Mouse (Mus musculus): ENCODE results near the gene Mmp3. TPM values are rescaled to one million over a fixed set of nuclear protein-coding genes. Genes with fewer than 3 reads are reported as not detected.

Mmp3 gene
- total RNA-seq (2023): not detected

DNA sequence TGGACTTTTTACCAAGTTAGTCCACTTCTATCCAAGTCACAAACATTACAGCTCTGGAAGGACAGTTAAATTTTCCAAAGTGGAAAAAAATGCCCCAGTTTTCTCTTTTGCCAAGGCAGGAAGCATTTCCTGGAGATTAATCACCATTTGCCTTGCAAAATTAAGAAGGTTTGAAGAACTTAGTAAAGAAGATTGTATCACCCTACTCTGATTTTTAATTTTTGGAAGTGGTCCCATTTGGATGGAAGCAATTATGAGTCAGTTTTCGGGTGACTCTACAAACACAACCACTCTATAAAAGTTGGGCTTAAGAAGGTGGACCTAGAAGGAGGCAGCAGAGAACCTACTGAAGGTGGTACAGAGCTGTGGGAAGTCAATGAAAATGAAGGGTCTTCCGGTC, at the start of gene Mmp3:
Mmp3 (plus strand) TSS at position 301 of the 400 bp plus-strand sequence.

DNA sequence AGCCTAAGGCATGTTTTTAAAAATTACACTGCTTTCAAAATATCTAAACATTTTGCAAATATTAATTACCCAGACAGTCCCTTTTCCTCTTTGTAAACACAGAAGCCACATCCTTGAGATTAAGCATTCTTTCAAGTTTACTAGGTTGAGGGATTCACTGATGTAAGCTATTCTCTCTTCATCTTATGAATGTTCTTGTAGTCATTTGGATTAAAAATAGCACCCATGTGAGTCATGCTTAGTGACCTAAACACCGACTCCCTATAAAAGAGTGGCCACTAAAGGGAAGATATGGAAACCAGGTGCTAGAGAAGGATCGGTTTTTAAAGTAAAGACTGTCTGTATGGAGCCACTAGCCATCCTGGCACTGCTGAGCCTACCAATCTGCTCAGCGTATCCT, 56.4 kb downstream of the Mmp3 start, which contains the start of gene Mmp10:
Mmp10 (plus strand) TSS at position 302 of the 400 bp plus-strand sequence.

Other genes with a start within 250 kb of the Mmp3 start
- not detected for gene Mmp13, start 173.3 kb upstream of the Mmp3 start, total RNA-seq (2023)
- 0.95 TPM for gene Mmp12, start 101.4 kb upstream of the Mmp3 start, total RNA-seq (2023)
- not detected for gene Mmp1b, start 57.8 kb upstream of the Mmp3 start, total RNA-seq (2023)
- not detected for gene Mmp10, start 56.5 kb downstream of the Mmp3 start, total RNA-seq (2023)
- not detected for gene Mmp8, start 112.6 kb downstream of the Mmp3 start, total RNA-seq (2023)
- not detected for gene Mmp27, start 125.6 kb downstream of the Mmp3 start, total RNA-seq (2023)
- not detected for gene Mmp20, start 182.4 kb downstream of the Mmp3 start, total RNA-seq (2023)
- gene Mmp7, start 246.3 kb downstream of the Mmp3 start, total RNA-seq (2023): not detected

Measured in CD4-positive naive resting alpha-beta T cell, adult 57 days (primary cell).